Mouse (Mus musculus) adrenal gland, adult 8-10 months (tissue): Measurements from ENCODE around the gene Mllt10. TPM values are rescaled to one million over a fixed set of nuclear protein-coding genes. Genes with fewer than 3 reads are reported as not detected.
A peak's percentile ranks its signal among the peaks of the same experiment; 100 is the strongest.

Experiments
- DNase-seq: peaks from one replicate; pipeline ENCODE4 v3.0.0; 2022
- total RNA-seq, 4 experiments: library from RNA; stranded (reverse); gene quantifications; 2 replicates each; pipeline ENCODE4 v1.2.4; 2022

The Mllt10 gene
- total RNA-seq, 4 experiments from 2014 or later, result 38.8 to 84.1 (median 45.1) TPM

DNA sequence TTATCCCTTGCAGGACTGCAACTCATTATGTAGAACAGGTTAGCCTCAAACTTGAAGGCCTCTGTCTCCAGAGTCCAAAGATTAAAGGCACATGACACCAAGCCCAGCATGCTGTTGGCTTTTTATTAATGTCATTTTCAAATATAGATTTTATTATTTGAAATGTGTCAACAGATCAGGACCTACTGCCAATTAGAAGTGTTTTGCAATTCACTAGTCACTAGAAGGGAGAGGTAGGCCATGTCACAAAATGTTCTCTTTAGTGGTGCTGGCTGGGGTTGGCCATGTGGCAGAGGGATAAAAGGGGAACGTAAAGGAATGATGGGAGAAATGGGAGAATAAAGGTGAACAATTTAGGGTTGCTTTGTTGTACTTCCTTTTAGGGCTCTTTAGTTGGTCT lies 38.8 kb downstream of the Mllt10 start:
- no peak for DNase-seq

DNA sequence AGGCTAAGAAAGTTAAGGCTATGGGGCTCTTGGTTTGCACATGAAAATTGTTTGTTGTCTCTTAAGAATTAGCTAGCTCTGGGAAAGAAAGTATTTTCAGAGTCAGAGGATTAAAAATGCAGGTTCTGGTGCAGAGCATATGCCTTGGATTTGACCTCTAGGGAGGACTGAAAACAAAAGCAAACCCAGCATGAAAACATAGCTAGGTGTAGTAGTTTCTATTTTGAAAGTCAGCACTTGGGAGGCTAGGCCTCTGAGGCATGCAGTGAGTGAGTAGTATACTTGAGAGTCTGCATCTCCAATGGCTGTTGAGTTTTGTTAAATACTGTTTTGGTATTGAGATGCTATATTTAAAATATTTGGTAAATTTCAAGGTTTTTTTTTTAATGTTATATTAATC lies 39.3 kb downstream of the Mllt10 start:
- no peak for DNase-seq

DNA sequence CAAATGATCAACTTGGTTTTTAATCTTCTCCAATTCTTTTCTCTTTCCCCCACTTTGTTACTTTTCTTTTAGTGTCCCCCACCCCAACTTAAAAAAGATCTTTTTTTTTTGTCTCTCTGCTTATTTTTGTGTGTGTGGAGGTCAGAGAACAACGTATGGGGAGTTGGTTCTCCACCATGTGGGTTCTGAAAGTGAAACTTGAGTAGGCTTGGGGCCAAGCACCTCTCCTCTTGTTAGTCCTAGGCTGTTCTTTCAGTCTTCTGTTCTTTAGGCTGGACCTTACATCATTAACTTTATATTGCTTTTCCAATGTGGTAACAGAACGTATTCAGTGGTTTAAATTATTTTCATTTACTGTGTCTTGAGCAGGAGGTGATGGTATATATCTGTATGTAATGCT lies 40.8 kb downstream of the Mllt10 start:
- no peak for DNase-seq

DNA sequence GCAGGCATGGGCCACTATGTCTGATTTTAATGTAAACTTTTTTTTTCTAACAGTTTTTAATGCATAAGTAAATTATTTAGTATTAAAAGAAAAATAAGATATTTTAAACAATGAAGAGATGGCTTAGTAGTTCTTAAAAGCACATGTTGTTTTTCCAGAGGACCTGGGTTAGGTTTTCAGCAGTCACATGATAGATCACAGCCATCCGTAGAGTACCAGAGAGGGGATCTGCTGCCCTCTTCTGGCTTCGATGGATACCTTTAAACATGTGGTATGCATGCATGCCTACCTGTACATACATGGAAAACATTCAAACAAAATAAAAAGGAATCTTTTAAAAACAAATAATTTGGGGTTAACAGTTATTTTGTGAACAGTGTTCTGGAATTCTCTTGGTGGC lies 45.9 kb downstream of the Mllt10 start:
- no peak for DNase-seq

DNA sequence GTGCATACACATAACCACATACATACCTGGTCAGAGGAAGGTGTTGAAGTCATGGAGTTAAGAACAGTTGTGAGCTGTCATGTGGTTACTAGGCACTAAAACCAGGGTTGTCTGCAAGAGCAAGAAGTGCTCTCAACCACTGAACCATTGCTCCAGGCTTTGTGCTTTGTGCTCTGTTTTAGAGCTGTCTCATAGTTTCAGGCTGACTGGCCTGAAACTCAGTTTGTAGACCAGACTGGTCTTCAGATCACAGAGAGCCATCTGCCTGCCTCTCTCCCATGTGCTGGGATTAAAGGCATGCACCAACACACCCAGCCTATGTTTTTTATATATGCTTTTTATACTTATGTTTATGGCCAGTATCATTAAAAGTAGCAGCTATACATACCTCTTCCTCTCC lies 52.5 kb downstream of the Mllt10 start:
- no peak for DNase-seq

DNA sequence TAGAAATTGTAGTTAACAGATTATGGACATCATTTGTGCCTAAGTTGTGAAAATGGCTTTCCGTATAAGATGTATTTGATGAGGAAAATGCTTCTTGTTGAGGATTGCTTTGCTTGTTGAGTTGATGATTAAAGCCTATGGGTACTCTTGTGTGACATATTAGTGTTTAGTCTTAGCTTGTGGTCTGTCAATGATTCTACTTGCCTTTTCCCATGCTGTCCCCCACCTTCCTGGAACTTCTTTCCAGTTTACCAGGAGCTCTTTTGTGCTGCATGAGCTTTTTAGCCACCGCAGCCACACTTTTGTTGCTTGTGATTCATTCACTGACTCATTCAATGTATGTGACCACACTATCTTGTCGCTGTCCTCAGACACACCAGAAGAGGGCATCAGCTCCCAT lies 53.2 kb downstream of the Mllt10 start:
- no peak for DNase-seq

DNA sequence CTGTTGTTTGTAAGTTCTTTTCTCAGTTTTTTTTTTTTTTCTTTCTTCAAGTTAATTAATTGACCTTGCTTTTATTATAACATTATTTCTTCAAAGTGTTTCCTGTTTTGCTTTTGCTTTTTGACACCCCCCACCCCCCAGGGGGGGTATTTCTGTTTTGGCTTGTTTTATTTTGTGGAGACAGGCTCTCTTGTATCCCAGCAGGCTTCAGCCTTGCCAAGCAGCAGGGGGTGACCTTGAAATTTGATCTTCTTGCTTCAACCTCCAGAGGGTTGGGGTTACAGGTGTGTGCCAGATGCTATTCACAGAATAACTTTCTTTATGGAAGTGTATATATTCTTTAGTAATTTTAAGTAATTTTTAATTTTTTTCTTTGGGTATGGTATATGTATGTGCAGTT lies 56.4 kb downstream of the Mllt10 start:
- DNase-seq, result no peak

DNA sequence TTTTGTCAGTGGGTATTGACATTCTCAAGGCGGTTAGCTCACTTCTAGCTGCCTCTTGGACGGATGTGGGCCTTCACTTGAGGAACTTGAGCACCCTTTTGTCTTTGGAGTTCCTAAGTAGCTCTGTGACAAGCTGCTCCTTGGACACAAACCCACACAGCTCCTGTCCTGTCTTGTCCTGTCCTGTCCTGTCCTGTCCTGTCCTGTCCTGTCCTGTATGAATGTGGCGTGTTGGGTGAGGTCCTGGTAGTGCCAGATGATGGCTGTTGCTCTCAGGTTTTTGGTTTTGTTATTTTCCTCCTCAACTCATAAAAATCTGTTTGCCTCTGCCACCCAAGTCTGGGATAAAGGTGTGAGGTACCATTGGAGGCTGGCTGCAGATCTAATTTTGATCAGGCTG lies 61.4 kb downstream of the Mllt10 start:
- no peak for DNase-seq

DNA sequence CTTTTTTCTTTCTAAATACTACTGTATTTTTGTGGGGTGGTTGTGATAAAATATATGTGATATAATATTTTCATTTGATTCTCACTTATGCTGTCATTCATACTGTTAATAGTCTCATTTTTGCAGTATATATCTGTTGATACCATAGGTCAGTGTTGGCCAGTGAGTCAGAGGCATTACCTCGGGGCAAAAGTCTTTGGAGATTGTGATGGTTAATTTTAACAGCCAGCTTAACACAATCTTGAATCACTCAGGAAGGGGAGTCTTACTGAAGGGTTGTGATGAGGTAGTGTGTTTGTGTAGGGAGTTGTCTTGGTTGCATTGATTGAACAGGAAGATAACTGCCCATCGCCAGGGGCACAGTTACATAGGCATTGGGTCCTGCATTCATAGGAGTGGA lies 83.1 kb downstream of the Mllt10 start:
- DNase-seq, result no peak

DNA sequence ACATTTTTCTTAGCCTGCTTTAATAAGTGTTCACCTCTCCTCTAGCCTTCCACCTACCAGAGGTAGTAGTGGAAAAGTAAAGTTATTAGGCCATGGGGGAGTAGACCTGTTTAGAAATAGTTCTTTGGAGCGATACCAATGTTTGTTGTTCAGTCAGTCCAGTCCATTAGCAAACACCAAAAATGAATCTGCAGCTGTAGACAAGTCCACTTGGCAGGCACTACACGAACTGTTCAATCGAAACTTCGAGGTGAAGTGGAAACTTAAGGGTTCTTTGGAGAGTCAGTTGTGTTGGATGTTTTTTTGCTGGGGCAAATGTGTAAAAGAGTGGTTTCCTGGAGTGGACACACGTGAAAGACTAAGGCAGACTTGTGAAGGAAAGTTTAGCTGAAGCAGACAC lies 84.6 kb downstream of the Mllt10 start:
- DNase-seq, result no peak

DNA sequence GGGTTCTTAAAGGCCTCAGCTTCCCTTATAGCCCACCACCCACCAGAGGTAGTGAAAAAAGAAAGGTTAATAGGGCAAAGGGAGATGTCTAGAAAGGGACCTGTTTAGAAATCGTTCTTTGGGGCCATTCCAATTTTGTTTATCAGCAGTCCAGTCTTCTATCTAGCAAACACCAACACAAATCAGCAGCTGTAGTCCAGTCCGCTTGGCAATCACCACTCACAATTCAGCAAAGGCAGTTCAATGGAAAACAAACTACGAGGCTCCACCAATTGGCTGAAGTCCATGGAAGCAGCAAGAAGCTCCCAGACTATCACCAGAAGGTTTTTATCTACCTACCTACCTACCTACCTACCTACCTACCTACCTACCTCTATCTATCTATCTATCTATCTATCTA lies 101.1 kb downstream of the Mllt10 start:
- DNase-seq, result no peak

DNA sequence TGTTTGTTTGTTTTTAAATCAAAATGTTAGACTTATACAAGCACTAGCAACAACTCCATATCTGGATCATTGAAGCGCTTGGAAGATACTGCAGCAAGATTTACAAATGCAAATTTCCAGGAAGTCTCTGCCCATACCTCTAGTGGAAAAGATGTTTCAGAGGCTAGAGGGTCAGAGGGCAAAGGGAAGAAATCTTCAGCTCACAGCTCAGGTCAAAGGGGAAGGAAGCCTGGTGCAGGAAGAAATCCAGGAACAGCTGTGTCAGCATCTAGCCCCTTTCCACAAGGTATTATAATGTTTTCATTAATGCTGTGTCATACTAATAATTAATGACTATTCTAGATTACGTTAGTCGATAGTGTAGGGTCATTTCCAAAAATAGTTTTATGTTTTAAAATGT lies 104.4 kb downstream of the Mllt10 start:
- no peak for DNase-seq

DNA sequence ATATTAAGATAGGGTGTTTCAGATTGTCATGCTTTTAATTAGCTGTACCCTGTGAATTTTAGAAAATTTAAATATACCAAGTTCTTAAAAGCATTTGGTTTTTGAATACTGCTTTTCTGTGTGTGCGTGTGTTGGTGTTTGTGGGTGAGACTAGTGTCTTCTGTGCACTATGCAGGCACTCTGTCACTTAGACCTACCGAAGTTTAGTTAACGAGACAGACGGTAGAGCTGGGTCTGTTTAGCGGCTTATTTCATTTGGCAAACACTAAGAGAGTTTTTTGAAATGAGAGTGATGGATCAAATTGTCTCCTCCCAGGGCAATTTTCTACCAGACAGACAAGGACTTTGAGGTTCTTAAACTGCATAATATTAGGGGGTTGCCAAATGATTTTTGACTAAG lies 106.0 kb downstream of the Mllt10 start:
- DNase-seq, result no peak

DNA sequence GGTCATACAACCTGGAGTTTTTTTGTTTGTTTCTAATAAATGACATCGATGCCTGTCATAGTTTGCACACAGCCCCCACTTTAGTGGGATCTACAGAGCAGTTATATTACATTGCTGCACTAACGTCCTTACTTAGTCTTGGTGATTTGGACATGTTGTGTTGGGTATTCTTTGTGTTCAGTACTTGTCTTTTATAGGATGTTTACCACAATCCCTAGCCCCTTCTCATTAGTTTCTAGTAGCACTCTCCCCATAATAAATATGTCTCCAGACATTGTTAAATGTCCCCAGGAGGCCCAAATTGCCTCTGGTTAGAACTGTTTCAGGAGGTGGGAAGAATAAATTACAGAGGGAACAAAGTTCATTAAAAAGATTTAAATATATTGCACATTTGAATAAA lies 110.5 kb downstream of the Mllt10 start:
- no peak for DNase-seq

DNA sequence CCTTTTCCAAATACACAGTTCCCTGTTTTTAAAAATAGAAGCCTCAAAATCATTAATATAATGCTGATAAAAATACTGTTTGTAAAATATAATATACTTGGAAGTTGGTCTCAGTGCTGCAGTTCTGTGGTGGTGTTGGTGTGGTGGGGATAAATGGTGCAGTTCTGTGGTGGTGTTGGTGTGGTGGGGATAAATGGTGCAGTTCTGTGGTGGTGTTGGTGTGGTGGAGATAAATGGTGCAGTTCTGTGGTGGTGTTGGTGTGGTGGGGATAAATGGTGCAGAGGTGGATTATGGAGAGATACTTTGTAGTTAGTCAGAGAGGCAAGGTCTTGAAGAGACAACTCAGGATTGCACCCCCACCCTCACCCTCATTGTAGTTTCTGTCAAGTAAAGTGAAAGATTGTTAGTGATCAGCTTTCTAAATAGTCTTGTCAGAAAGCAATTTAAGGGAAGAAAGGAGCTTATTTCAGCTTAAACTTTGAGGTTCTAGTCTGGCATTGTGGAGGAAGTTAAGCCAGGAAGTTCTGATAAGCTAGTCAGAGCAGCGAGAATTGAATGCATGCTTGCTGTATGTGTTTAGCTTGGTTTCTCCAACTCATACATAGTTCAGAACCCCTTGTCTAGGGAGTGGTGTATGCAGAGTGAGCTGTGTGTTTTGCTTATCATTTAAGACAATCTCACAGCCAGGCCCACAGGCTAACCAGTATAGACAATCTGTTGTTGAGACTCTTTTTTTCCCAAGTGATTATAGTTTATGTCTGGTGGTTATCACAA lies 114.3 kb downstream of the Mllt10 start:
- DNase-seq, result no peak

DNA sequence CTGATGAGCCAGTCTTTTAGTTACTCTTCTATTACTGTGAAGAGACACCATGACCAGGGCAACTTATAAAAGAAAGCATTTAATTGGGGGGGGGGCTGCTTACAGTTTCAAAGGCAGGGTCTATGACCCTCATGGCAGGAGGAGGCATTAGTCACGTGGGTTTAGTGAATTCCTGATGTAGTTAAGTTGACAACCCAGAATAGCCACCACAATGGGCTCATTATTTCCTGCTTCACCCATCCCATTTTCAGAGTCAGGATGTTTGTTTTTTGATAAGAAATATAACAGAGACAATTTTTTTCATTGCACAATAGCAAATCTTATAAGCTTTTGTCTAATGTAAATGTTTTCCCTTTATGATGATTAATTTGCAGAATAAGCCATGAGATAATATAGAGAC lies 120.2 kb downstream of the Mllt10 start:
- DNase-seq, result no peak

DNA sequence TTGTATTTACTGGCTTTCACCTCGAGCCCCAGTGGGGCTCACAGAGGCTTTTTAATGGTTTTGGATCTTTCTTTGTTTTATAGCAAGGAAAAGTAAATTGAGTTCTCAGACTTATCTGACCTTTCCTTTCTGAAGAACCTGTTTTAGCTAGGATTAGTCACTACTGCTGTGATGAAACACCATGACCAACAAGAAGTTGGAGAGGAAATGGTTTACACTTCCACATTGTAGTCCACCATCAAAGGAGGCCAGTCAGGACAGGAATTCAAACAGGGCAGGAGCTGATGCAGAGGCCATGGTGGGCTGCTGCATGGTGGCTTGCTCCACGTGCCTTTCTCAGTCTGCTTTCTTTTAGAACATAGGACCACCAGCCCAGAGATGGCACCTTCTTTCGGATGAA lies 121.2 kb downstream of the Mllt10 start:
- no peak for DNase-seq

DNA sequence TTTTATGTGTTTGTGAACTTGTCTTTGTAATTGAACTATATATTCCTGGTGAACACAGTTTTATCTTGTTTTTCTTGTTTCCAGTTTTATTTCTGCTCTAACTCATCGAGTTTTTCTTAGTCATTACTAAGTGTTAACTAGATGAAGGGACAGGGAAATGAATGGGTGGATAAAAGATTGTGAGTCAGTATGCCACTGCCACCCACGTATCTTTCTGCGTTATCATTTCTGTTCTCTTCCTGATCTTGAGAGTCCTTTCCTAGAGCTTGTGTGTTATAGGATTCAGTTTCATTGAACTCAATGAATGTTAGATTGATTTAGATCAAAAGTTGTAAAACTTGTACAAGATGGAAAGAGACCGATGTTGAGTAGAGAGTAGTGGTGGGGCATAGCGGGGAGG lies 125.3 kb downstream of the Mllt10 start:
- DNase-seq, result no peak

DNA sequence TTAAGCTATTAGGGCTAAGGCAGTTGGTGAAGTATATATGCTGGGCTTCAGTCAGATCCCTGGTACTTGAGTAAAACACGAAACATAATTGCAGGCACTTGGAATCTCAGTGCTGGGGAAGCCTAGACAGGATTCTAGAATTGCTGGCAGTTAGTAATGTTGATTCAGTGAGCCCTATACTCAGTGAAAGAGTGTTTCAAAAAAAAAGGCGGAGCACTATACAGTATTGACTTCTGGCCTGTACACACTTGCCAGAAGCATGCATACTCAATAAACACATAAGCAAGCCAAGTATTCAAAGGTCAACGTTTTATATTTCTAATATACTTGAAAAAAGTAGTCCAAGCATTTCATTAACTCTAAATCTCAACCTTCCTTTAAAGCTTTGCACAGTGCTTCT lies 126.6 kb downstream of the Mllt10 start:
- DNase-seq, result no peak

DNA sequence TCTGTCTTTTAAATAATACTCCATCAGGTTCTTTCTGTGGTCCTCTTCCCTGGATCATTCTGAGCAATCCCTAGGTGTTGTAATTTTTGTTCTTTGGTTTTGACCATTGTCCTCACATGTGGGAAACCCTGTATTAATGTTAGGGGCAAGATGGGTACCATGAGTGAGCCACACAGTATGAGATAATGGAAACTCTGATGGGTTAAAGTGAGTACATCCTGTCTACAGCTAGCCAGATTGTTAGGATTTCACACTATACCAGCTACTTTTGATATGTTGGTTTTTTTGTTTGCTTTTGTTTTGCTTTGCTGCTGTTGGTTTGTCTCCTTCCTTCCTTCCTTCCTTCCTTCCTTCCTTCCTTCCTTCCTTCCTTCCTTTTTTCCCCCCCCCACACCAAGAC lies 128.0 kb downstream of the Mllt10 start:
- no peak for DNase-seq

DNA sequence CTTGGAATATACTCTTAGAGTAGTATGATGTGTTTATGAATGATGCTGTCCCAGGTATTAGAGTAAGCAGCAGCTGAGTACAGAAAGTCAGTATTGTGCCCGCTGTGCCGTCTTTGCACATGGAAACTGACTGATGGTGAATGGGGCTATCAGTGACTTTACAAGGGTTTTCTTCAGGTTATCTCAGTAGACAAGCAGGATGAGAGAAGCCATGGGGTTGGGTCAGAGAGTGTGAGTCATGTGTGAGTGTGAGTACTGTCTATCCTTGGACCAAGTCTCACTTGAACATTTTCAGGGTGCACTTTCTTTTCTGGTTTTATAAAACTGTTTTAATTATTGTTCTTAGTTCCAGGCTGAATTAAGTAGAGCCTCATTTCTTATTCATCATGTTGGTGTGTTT lies 133.3 kb downstream of the Mllt10 start:
- no peak for DNase-seq

DNA sequence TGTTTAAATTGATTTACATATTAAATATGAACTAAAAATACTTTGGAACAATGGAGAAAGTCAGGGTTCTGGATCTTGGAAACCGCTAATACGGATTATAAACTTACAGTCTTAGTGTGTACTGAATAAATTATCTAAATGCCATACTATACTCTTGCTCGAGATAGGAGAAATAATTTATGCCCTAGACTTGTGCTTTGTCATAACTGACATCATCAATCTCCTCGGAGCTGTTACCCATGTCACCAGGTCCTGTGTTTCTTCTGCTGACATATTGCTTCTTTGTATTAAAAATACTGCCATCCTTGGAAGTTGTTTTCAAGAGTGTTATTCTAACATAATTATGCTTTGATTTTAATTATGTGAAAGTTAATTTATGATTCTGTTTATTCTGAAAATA lies 140.2 kb downstream of the Mllt10 start:
- DNase-seq, result no peak

DNA sequence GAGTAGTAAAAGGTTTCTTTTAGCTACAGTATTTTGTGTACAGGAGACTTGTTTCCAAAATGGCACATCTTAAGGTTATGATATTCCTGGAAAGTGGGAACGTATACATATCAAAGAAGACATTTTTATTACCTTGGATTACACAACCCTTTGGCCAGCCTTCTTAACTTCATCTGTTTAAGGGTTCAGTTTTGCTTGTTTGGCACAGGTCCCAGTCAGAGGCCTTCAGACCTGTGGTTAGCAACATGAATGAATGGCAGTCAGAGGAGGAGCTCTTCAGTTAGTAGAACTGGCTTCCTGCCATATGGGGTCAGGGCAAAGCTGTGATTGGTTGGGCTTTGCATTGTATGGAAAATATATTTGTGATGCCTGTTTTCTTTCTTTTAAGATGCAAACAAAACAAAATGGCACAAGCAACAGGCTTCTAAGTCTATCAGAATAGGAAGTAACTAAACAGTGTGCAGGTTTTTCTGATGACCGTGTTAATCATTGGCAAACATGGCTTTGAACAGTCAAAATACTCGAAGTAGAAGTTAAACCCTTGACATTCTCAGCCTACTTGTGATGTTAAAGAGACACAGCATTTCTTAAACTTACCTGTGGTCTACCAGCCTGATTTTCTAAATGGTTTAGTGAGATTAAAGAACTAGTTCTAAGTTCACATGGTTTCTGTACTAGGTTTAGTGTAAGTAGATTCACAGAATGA lies 140.8 kb downstream of the Mllt10 start:
- peak; percentile 80 for DNase-seq

DNA sequence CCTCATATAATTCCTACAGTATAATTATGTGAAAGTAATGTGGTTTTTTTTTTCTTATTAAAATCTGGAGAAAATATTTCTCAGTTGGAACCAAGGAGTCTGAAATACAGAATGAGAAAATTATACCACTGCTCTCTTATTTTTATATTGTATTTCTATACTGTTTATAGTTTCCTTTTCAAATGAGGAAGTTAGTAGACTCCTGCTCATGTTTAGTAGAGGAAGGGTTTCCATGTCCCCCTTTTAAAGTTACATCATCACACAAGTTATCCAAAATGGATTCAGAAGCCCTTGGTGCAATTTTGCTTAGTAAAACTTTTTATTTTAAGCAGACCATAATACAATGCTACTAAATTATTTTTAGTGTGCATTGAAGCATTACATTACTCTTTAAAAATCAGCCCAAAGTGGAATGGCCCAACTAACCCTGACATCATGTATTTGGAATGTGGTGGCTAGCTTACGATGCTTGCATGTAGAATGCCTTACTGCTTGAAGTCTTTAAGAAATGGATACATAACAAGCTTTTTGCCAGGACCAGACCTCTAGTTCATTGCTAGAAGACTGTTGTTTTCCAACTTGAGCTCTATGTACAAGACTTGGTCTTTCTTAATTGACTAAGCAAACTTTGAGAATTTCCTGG lies 146.9 kb downstream of the Mllt10 start:
- DNase-seq, result no peak
